Mouse (Mus musculus): ENCODE results near the gene Slc37a1. TPM values are rescaled to one million over a fixed set of nuclear protein-coding genes. Genes with fewer than 3 reads are reported as not detected.

The Slc37a1 gene
- polyA plus RNA-seq, 1 experiment from 2014 or later, result 21.1 TPM

GRCm38 (mm10) chr17:31328466-31328865, 41.9 kb downstream of the Slc37a1 start:
- 66% methylated on average over 4 of the region's 4 CpGs for WGBS
- Histone ChIP-seq H3K4me2 (ENCODE audit: low read depth, low read length) (no peak overlapping the region), H3K36me3 (ENCODE audit: control insufficient read depth, insufficient read depth, low read length) (no peaks in the 10 kb centered on the region), H3K4me3 (ENCODE audit: low read length) (no peak overlapping the region), H3K27me3 (replicated peaks; ENCODE audit: control insufficient read depth, insufficient read depth, low read length) (no peaks in the 10 kb centered on the region), H3K9me3 (ENCODE audit: control insufficient read depth, low read length) (no peaks in the 10 kb centered on the region), H3K4me1 (ENCODE audit: control insufficient read depth, insufficient read depth, low read length) (peaks cover 19% of the 10 kb centered on the region), H3K27ac (ENCODE audit: low read length) (no peak overlapping the region), H3K9ac (ENCODE audit: low read depth, low read length) (no peak overlapping the region)
- 0 out of 2 replicates have a peak, but pooled peaks have one; percentile 31 for ATAC-seq

GRCm38 (mm10) chr17:31330622-31331021, 44.0 kb downstream of the Slc37a1 start:
- Histone ChIP-seq H3K4me1 (ENCODE audit: control insufficient read depth, insufficient read depth, low read length) (peaks cover 4% of the 10 kb centered on the region), H3K4me3 (ENCODE audit: low read length) (no peak overlapping the region), H3K27me3 (replicated peaks; ENCODE audit: control insufficient read depth, insufficient read depth, low read length) (no peaks in the 10 kb centered on the region), H3K27ac (ENCODE audit: low read length) (no peak overlapping the region), H3K36me3 (ENCODE audit: control insufficient read depth, insufficient read depth, low read length) (0 out of 2 replicates have a peak, but pooled peaks cover 5% of the 10 kb centered on the region), H3K9ac (ENCODE audit: low read depth, low read length) (no peak overlapping the region), H3K9me3 (ENCODE audit: control insufficient read depth, low read length) (no peaks in the 10 kb centered on the region), H3K4me2 (ENCODE audit: low read depth, low read length) (no peak overlapping the region)
- 44% methylated on average over 4 of the region's 4 CpGs for WGBS
- no peak for ATAC-seq

DNA sequence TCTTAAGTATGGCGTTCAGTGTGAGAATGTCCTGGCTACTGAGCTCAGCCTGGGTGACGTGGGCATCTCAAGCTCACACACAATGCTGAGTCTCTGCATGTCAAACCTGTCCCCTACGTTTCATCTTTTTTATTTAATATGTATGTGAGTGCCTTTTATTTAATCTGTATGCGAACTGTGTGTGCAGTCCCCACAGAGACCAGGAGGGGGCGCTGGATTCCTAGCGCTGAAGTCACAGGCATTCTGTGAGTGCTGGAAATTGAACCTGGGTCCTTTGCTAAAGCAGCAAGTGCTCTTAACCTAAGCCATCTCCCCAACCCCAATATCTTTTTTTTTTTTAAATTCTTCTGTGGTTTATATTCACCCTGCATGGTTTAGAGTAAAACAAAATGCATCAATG, 44.7 kb downstream of the Slc37a1 start:
- no peaks in the 10 kb centered on the region for H3K27me3 ChIP-seq (replicated peaks; ENCODE audit: control insufficient read depth, insufficient read depth, low read length)
- H3K36me3 ChIP-seq (ENCODE audit: control insufficient read depth, insufficient read depth, low read length), result 0 out of 2 replicates have a peak, but pooled peaks cover 5% of the 10 kb centered on the region
- no peak overlapping the region for H3K9ac ChIP-seq (ENCODE audit: low read depth, low read length)
- no peak overlapping the region for H3K4me3 ChIP-seq (ENCODE audit: low read length)
- H3K4me1 ChIP-seq (ENCODE audit: control insufficient read depth, insufficient read depth, low read length), result peaks cover 1% of the 10 kb centered on the region; the same call in 1 of the 2 replicates
- no peak overlapping the region for H3K27ac ChIP-seq (ENCODE audit: low read length)
- H3K9me3 ChIP-seq (ENCODE audit: control insufficient read depth, low read length), result no peaks in the 10 kb centered on the region
- no peak overlapping the region for H3K4me2 ChIP-seq (ENCODE audit: low read depth, low read length)
- 83% methylated on average over 6 of the region's 6 CpGs for WGBS
- no peak for ATAC-seq

DNA sequence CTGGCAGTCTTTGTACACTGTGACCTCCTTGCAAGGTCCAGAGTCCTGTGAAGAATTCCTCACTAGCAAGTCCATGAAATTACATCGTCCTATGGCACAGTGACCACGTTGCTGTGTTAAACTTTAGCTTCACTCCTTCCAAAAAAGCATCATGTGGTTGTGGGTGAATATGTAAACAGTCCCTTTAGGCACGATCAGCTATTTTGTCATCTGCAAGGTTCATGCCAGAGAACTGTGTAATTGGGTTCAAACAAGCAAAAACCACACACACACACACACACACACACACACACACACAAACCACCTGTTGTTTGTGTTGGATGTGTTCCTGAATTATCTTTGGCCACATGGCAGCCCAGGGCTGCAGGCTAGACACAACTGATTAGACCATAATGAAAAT, 45.3 kb downstream of the Slc37a1 start:
- Histone ChIP-seq H3K4me1 (ENCODE audit: control insufficient read depth, insufficient read depth, low read length) (no peaks in the 10 kb centered on the region), H3K9me3 (ENCODE audit: control insufficient read depth, low read length) (no peaks in the 10 kb centered on the region), H3K4me2 (ENCODE audit: low read depth, low read length) (no peak overlapping the region), H3K4me3 (ENCODE audit: low read length) (no peak overlapping the region), H3K27me3 (replicated peaks; ENCODE audit: control insufficient read depth, insufficient read depth, low read length) (no peaks in the 10 kb centered on the region), H3K36me3 (ENCODE audit: control insufficient read depth, insufficient read depth, low read length) (0 out of 2 replicates have a peak, but pooled peaks cover 5% of the 10 kb centered on the region), H3K9ac (ENCODE audit: low read depth, low read length) (no peak overlapping the region), H3K27ac (ENCODE audit: low read length) (no peak overlapping the region)
- ATAC-seq, result no peak
- WGBS, result 66% methylated on average over 3 of the region's 3 CpGs

DNA sequence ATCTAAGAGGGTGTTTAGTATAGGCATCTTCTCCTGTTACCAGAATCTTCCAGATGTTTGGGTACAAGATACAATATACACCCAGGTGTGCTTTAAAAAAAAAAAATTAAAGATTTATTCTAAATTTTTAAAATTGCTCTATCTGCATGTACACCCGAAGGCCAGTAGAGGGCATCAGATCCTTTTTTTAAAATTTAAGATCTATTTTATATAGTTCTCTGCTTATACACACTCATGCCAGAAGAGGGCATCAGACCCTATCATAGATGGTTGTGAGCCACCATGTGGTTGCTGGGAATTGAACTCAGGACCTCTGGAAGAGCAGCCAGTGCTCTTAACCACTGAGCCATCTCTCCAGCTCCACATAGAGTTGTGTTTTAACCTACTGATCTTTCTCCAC, 45.7 kb downstream of the Slc37a1 start:
- Histone ChIP-seq H3K36me3 (ENCODE audit: control insufficient read depth, insufficient read depth, low read length) (0 out of 2 replicates have a peak, but pooled peaks cover 5% of the 10 kb centered on the region), H3K9ac (ENCODE audit: low read depth, low read length) (no peak overlapping the region), H3K4me1 (ENCODE audit: control insufficient read depth, insufficient read depth, low read length) (no peaks in the 10 kb centered on the region), H3K4me2 (ENCODE audit: low read depth, low read length) (no peak overlapping the region), H3K27ac (ENCODE audit: low read length) (no peak overlapping the region), H3K27me3 (replicated peaks; ENCODE audit: control insufficient read depth, insufficient read depth, low read length) (no peaks in the 10 kb centered on the region), H3K9me3 (ENCODE audit: control insufficient read depth, low read length) (no peaks in the 10 kb centered on the region), H3K4me3 (ENCODE audit: low read length) (no peak overlapping the region)
- ATAC-seq, result no peak
- WGBS, result 39% methylated on average over 1 of the region's 1 CpGs

GRCm38 (mm10) chr17:31334509-31335260, 48.1 kb downstream of the Slc37a1 start:
- no peak overlapping the region for H3K4me2 ChIP-seq (ENCODE audit: low read depth, low read length)
- H3K36me3 ChIP-seq (ENCODE audit: control insufficient read depth, insufficient read depth, low read length), result 0 out of 2 replicates have a peak, but pooled peaks cover 5% of the 10 kb centered on the region
- H3K27me3 ChIP-seq (replicated peaks; ENCODE audit: control insufficient read depth, insufficient read depth, low read length), result no peaks in the 10 kb centered on the region
- WGBS, result 83% methylated on average over 11 of the region's 11 CpGs
- no peak for ATAC-seq
- no peak overlapping the region for H3K27ac ChIP-seq (ENCODE audit: low read length)
- H3K9me3 ChIP-seq (ENCODE audit: control insufficient read depth, low read length), result no peaks in the 10 kb centered on the region
- no peaks in the 10 kb centered on the region for H3K4me1 ChIP-seq (ENCODE audit: control insufficient read depth, insufficient read depth, low read length)
- no peak overlapping the region for H3K9ac ChIP-seq (ENCODE audit: low read depth, low read length)
- H3K4me3 ChIP-seq (ENCODE audit: low read length), result no peak overlapping the region

DNA sequence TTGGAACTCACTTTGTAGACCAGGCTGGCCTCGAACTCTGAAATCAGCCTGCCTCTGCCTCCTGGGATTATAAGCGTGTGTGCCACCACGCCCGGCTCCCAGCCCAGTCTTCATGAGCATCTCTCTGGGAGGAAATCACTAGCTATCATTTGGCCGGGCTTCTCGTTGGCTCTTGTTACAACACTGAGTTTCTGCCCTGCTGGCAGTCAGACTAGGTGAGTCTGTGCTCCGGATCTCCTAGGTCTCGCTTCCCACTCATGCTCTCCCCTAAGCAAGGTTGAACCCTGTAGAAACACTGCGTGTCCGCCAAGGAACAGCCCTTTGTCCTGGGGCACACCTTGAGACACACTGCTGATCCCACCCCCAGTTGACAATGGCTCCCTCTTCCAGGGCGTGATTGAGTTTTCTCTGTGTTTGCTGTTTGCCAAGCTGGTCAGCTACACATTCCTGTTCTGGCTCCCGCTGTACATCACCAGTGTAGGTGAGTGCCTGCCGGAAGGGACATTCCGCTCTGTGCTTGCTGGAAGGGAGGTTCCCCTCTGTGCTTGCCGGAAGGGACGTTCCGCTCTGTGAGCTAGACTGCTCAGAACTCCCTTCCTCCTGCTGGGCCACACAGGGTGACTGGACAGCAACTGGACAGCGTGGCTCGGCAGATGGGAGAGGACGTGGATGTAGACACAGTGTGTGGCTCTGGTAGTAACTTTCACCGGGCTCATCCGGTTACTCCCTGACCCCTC, 48.9 kb downstream of the Slc37a1 start:
- H3K9me3 ChIP-seq (ENCODE audit: control insufficient read depth, low read length), result no peaks in the 10 kb centered on the region
- H3K4me3 ChIP-seq (ENCODE audit: low read length), result no peak overlapping the region
- no peak overlapping the region for H3K9ac ChIP-seq (ENCODE audit: low read depth, low read length)
- ATAC-seq, result no peak
- H3K27me3 ChIP-seq (replicated peaks; ENCODE audit: control insufficient read depth, insufficient read depth, low read length), result no peaks in the 10 kb centered on the region
- no peak overlapping the region for H3K27ac ChIP-seq (ENCODE audit: low read length)
- H3K4me2 ChIP-seq (ENCODE audit: low read depth, low read length), result no peak overlapping the region
- no peaks in the 10 kb centered on the region for H3K4me1 ChIP-seq (ENCODE audit: control insufficient read depth, insufficient read depth, low read length)
- 0 out of 2 replicates have a peak, but pooled peaks cover 5% of the 10 kb centered on the region for H3K36me3 ChIP-seq (ENCODE audit: control insufficient read depth, insufficient read depth, low read length)
- WGBS, result 77% methylated on average over 22 of the region's 22 CpGs

GRCm38 (mm10) chr17:31339769-31340168, 53.2 kb downstream of the Slc37a1 start:
- no peak overlapping the region for H3K4me2 ChIP-seq (ENCODE audit: low read depth, low read length)
- no peak overlapping the region for H3K27ac ChIP-seq (ENCODE audit: low read length)
- WGBS, result 86% methylated on average over 2 of the region's 2 CpGs
- ATAC-seq, result no peak
- H3K9me3 ChIP-seq (ENCODE audit: control insufficient read depth, low read length), result no peaks in the 10 kb centered on the region
- no peaks in the 10 kb centered on the region for H3K27me3 ChIP-seq (replicated peaks; ENCODE audit: control insufficient read depth, insufficient read depth, low read length)
- peaks cover 8% of the 10 kb centered on the region for H3K36me3 ChIP-seq (ENCODE audit: control insufficient read depth, insufficient read depth, low read length)
- H3K9ac ChIP-seq (ENCODE audit: low read depth, low read length), result no peak overlapping the region
- H3K4me1 ChIP-seq (ENCODE audit: control insufficient read depth, insufficient read depth, low read length), result no peaks in the 10 kb centered on the region
- H3K4me3 ChIP-seq (ENCODE audit: low read length), result no peak overlapping the region

GRCm38 (mm10) chr17:31342191-31342590, 55.6 kb downstream of the Slc37a1 start:
- Histone ChIP-seq H3K9ac (ENCODE audit: low read depth, low read length) (no peak overlapping the region), H3K4me2 (ENCODE audit: low read depth, low read length) (no peak overlapping the region), H3K36me3 (ENCODE audit: control insufficient read depth, insufficient read depth, low read length) (peaks cover 14% of the 10 kb centered on the region), H3K4me1 (ENCODE audit: control insufficient read depth, insufficient read depth, low read length) (no peaks in the 10 kb centered on the region), H3K27ac (ENCODE audit: low read length) (no peak overlapping the region), H3K27me3 (replicated peaks; ENCODE audit: control insufficient read depth, insufficient read depth, low read length) (no peaks in the 10 kb centered on the region), H3K4me3 (ENCODE audit: low read length) (no peak overlapping the region), H3K9me3 (ENCODE audit: control insufficient read depth, low read length) (no peaks in the 10 kb centered on the region)
- no peak for ATAC-seq
- 74% methylated on average over 6 of the region's 6 CpGs for WGBS
